Mouse (Mus musculus): ENCODE measurements around the gene Gria3. TPM values are rescaled to one million over a fixed set of nuclear protein-coding genes. Genes with fewer than 3 reads are reported as not detected.

Gria3 gene
- total RNA-seq, 1 experiment = 4.1 TPM

DNA sequence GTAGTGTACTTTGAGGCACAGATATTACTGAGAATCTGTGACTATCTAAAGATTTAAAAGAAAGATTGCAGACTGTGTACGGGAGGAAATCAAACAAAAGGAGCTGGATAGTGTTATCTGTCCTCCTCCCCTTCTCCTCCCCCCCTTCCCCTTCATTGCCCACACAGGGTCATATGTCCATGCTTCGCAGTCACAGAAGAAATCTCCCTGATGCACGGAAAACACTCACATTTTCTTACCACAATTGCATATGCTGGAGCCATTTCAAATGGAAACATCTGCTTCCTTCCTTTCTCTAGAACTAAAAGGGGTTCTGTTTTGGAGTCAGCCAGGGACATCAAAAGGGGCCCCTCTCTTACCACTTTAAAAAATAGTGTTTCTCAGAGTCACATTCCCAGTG, 114.3 kb downstream of the Gria3 start:
- H3K9ac ChIP-seq (ENCODE audit: insufficient read depth, low read depth, low read length, poor library complexity, severe bottlenecking) = no peak overlapping the region
- no peak for DNase-seq (ENCODE audit: low read depth, low spot score)
- in situ Hi-C loops (cut with MboI; ENCODE audit: low sequenced_read_pairs in 2 of 2, unreplicated experiment in 2 of 2) = no loop called here
- no peaks in the 10 kb centered on the region for H3K36me3 ChIP-seq (ENCODE audit: control insufficient read depth, insufficient read depth, low read length, poor library complexity, severe bottlenecking)
- H3K4me1 ChIP-seq (ENCODE audit: control insufficient read depth in 2 of 2, insufficient read depth in 2 of 2, low read length in 2 of 2, poor library complexity in 1 of 2) = no peaks in the 10 kb centered on the region
- TF ChIP-seq ZNF384 (IDR thresholded peaks at IDR 0.05; ENCODE audit: low read depth, low read length) = no peak
- TF ChIP-seq HCFC1 (IDR thresholded peaks at IDR 0.05; ENCODE audit: borderline replicate concordance, insufficient read depth, low read length) = no peak
- no peak for TF ChIP-seq CHD2 (IDR thresholded peaks at IDR 0.05; ENCODE audit: low read depth, low read length)
- no peak for TF ChIP-seq ZC3H11A (IDR thresholded peaks at IDR 0.05; ENCODE audit: borderline replicate concordance, low read depth, low read length)
- TF ChIP-seq MAFK (IDR thresholded peaks at IDR 0.05; ENCODE audit: insufficient read depth, low read depth, low read length) = no peak
- no peak overlapping the region for H3K27ac ChIP-seq (ENCODE audit: insufficient read depth, low read depth, low read length, poor library complexity, severe bottlenecking)
- no peak overlapping the region for H3K4me3 ChIP-seq (ENCODE audit: insufficient read depth in 1 of 2, low read depth in 1 of 2, low read length in 2 of 2, poor library complexity in 1 of 2, severe bottlenecking in 1 of 2)
- H3K9me3 ChIP-seq (ENCODE audit: control insufficient read depth, insufficient read depth, low read depth, low read length) = no peaks in the 10 kb centered on the region

DNA sequence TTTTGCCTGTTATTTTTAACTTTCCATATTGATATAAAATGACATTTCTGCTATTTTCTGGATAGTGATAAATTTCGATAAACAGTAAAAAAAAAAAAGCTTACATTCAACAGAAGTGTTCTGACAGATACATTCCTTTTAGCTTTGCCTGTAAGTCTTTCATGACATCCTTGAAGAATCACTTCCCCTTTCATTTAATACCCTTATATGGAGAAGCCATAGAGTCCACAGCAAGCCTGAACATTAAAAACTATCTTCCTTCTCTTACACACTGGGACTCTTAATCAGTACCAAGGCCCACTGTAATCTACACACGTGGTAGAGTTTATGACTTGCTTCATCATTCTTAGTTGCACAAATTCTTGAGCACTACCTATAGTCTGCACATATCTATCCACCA, 131.9 kb downstream of the Gria3 start:
- in situ Hi-C loops (cut with MboI; ENCODE audit: low sequenced_read_pairs in 2 of 2, unreplicated experiment in 2 of 2) = no loop called here
- Histone ChIP-seq H3K4me3 (ENCODE audit: insufficient read depth in 1 of 2, low read depth in 1 of 2, low read length in 2 of 2, poor library complexity in 1 of 2, severe bottlenecking in 1 of 2) (no peak overlapping the region), H3K9ac (ENCODE audit: insufficient read depth, low read depth, low read length, poor library complexity, severe bottlenecking) (no peak overlapping the region), H3K27ac (ENCODE audit: insufficient read depth, low read depth, low read length, poor library complexity, severe bottlenecking) (no peak overlapping the region), H3K4me1 (ENCODE audit: control insufficient read depth in 2 of 2, insufficient read depth in 2 of 2, low read length in 2 of 2, poor library complexity in 1 of 2) (no peaks in the 10 kb centered on the region), H3K9me3 (ENCODE audit: control insufficient read depth, insufficient read depth, low read depth, low read length) (no peaks in the 10 kb centered on the region), H3K36me3 (ENCODE audit: control insufficient read depth, insufficient read depth, low read length, poor library complexity, severe bottlenecking) (no peaks in the 10 kb centered on the region)
- no peak for DNase-seq (ENCODE audit: low read depth, low spot score)
- TF ChIP-seq ZNF384 (IDR thresholded peaks at IDR 0.05; ENCODE audit: low read depth, low read length) (no peak), CHD2 (IDR thresholded peaks at IDR 0.05; ENCODE audit: low read depth, low read length) (no peak), MAFK (IDR thresholded peaks at IDR 0.05; ENCODE audit: insufficient read depth, low read depth, low read length) (no peak), ZC3H11A (IDR thresholded peaks at IDR 0.05; ENCODE audit: borderline replicate concordance, low read depth, low read length) (no peak), HCFC1 (IDR thresholded peaks at IDR 0.05; ENCODE audit: borderline replicate concordance, insufficient read depth, low read length) (no peak)

DNA sequence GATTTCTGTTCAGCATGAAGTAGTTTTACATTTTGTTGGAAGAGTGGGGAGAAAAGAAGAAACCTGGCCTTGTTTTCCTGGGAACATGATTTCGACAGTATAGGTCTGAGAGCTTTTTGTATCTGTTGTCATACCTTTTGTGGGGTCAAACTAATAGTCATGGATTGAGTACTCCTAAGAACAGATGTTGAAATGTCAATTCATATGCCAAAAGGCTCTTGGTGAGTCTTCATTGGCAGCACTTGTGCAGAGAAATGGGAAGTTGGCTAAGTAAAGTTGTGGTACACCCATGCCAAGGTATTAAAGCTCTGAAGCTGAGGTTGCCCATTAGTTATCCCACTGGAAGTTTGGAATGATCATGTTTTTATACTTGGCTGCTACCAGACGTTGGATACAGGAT, 135.2 kb downstream of the Gria3 start:
- H3K36me3 ChIP-seq (ENCODE audit: control insufficient read depth, insufficient read depth, low read length, poor library complexity, severe bottlenecking) = no peaks in the 10 kb centered on the region
- H3K27ac ChIP-seq (ENCODE audit: insufficient read depth, low read depth, low read length, poor library complexity, severe bottlenecking) = no peak overlapping the region
- H3K4me3 ChIP-seq (ENCODE audit: insufficient read depth in 1 of 2, low read depth in 1 of 2, low read length in 2 of 2, poor library complexity in 1 of 2, severe bottlenecking in 1 of 2) = no peak overlapping the region
- TF ChIP-seq HCFC1 (IDR thresholded peaks at IDR 0.05; ENCODE audit: borderline replicate concordance, insufficient read depth, low read length) = no peak
- TF ChIP-seq CHD2 (IDR thresholded peaks at IDR 0.05; ENCODE audit: low read depth, low read length) = no peak
- no peak for TF ChIP-seq ZC3H11A (IDR thresholded peaks at IDR 0.05; ENCODE audit: borderline replicate concordance, low read depth, low read length)
- TF ChIP-seq ZNF384 (IDR thresholded peaks at IDR 0.05; ENCODE audit: low read depth, low read length) = no peak
- no peak for TF ChIP-seq MAFK (IDR thresholded peaks at IDR 0.05; ENCODE audit: insufficient read depth, low read depth, low read length)
- H3K9me3 ChIP-seq (ENCODE audit: control insufficient read depth, insufficient read depth, low read depth, low read length) = no peaks in the 10 kb centered on the region
- no peaks in the 10 kb centered on the region for H3K4me1 ChIP-seq (ENCODE audit: control insufficient read depth in 2 of 2, insufficient read depth in 2 of 2, low read length in 2 of 2, poor library complexity in 1 of 2)
- in situ Hi-C loops (cut with MboI; ENCODE audit: low sequenced_read_pairs in 2 of 2, unreplicated experiment in 2 of 2) = no loop called here
- DNase-seq (ENCODE audit: low read depth, low spot score) = no peak
- no peak overlapping the region for H3K9ac ChIP-seq (ENCODE audit: insufficient read depth, low read depth, low read length, poor library complexity, severe bottlenecking)

DNA sequence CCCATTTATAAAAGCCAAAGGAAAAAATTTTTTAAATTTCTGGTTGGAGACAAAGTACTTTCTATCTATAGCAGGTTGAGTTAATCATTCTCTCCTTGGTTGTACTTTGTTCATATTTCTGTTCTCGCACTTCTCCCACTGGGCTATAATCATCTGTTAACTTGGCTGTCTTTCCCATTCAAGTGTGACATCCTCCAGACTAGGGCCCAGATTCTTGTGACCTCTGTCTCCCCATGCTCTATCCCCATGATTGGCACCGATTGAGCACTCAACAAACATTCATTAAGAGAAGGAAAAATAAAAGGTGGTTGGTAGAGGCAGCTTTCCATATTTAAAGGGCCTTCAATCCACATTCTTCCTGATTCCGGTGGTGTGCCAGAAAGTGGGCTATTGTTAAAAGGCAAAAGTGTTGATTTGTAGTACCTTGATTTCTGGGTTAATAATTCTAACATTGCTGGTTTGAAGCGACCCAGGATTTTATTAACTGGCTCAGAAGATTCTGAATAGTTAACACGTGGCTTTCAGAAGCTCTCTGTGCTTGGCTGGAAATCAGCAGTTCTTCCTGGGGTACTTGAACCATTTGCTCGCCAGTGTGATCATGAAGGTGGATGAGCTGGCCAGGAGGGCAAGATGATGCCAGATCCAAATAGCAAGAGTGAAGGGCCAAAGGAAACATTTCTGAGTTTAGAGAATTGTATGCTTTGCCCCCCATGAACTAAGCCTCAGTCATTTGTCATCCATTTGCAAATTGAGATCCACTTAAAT, 161.8 kb downstream of the Gria3 start:
- DNase-seq (ENCODE audit: low read depth, low spot score) = no peak
- Histone ChIP-seq H3K27ac (ENCODE audit: insufficient read depth, low read depth, low read length, poor library complexity, severe bottlenecking) (no peak overlapping the region), H3K36me3 (ENCODE audit: control insufficient read depth, insufficient read depth, low read length, poor library complexity, severe bottlenecking) (no peaks in the 10 kb centered on the region), H3K4me1 (ENCODE audit: control insufficient read depth in 2 of 2, insufficient read depth in 2 of 2, low read length in 2 of 2, poor library complexity in 1 of 2) (no peaks in the 10 kb centered on the region), H3K9ac (ENCODE audit: insufficient read depth, low read depth, low read length, poor library complexity, severe bottlenecking) (no peak overlapping the region), H3K4me3 (ENCODE audit: insufficient read depth in 1 of 2, low read depth in 1 of 2, low read length in 2 of 2, poor library complexity in 1 of 2, severe bottlenecking in 1 of 2) (no peak overlapping the region), H3K9me3 (ENCODE audit: control insufficient read depth, insufficient read depth, low read depth, low read length) (no peaks in the 10 kb centered on the region)
- TF ChIP-seq ZNF384 (IDR thresholded peaks at IDR 0.05; ENCODE audit: low read depth, low read length) = no peak
- TF ChIP-seq MAFK (IDR thresholded peaks at IDR 0.05; ENCODE audit: insufficient read depth, low read depth, low read length) = no peak
- TF ChIP-seq CHD2 (IDR thresholded peaks at IDR 0.05; ENCODE audit: low read depth, low read length) = no peak
- no peak for TF ChIP-seq ZC3H11A (IDR thresholded peaks at IDR 0.05; ENCODE audit: borderline replicate concordance, low read depth, low read length)
- no peak for TF ChIP-seq HCFC1 (IDR thresholded peaks at IDR 0.05; ENCODE audit: borderline replicate concordance, insufficient read depth, low read length)
- in situ Hi-C loops (cut with MboI; ENCODE audit: low sequenced_read_pairs in 2 of 2, unreplicated experiment in 2 of 2) = no loop called here

Measured in ES-E14 (cell line).